Comparison of ENCODE assay signal across 19 mouse cellular contexts in the genomic region with DNA sequence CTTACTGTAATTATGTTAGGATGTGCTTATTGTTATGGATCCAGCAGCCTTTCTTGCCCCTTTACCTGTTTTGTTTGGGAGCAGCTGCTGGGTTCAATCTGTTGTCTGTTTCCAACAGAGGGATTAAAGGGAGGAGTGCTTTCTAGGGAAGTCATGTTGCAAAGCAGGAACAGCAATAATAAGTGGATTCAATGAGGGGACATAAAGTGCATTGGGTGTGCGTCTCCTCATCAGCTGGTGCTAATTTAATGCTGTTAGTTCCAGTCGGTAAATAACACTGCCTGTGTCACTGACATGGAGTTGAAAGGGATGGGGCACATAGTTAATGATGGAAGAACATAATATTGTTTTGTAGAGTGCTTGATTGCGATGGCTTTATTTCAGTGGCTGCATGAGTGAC.
DNase-seq lines count a peak whose midpoint lies in the region; ATAC-seq and TF ChIP-seq lines count a peak whose summit lies in the region.
"Had no signal": no experiment of that assay in that cellular context is flagged by ENCODE, and none has a peak within 500 bp of the region (broad histone marks: within the 10 kb centered on the region; RNA-seq: fewer than 3 reads in every experiment).

No protein-coding gene starts in this region.

- TF ChIP-seq CTCF in midbrain, postnatal 0 days (IDR thresholded peaks at IDR 0.05) = no peak

- H3K4me2 ChIP-seq in midbrain, embryonic 13.5 days (replicated peaks) = no peak overlapping the region
- no peak overlapping the region for H3K4me2 ChIP-seq in midbrain, embryonic 15.5 days
- H3K4me2 ChIP-seq in midbrain, postnatal 0 days (ENCODE audit: low read depth, low read length, poor library complexity, severe bottlenecking) = no peak overlapping the region

- H3K9ac ChIP-seq in midbrain, embryonic 13.5 days (replicated peaks) = no peak overlapping the region
- no peak overlapping the region for H3K9ac ChIP-seq in midbrain, embryonic 15.5 days
- H3K9ac ChIP-seq in midbrain, postnatal 0 days (replicated peaks; ENCODE audit: low read length, poor library complexity, severe bottlenecking) = no peak overlapping the region

- H3K4me1 ChIP-seq in midbrain, embryonic 13.5 days (replicated peaks) = peaks cover 6% of the 10 kb centered on the region; the same call in 1 of the 2 replicates
- H3K4me1 ChIP-seq in midbrain, embryonic 15.5 days = no peaks in the 10 kb centered on the region; the same call in 1 of the 2 replicates
- H3K4me1 ChIP-seq in midbrain, postnatal 0 days (ENCODE audit: insufficient read depth, low read length) = no peaks in the 10 kb centered on the region
- H3K4me1 ChIP-seq: forebrain, embryonic 10.5 days; heart, embryonic 10.5 days had no signal

- H3K27ac ChIP-seq in midbrain, embryonic 13.5 days = no peak overlapping the region
- H3K27ac ChIP-seq in midbrain, embryonic 15.5 days = no peak overlapping the region
- no peak overlapping the region for H3K27ac ChIP-seq in midbrain, postnatal 0 days (ENCODE audit: low read depth, low read length)
- H3K27ac ChIP-seq: forebrain, embryonic 10.5 days; heart, embryonic 10.5 days; layer of hippocampus, adult 2 months had no signal

- H3K27me3 ChIP-seq in midbrain, embryonic 13.5 days = no peaks in the 10 kb centered on the region
- H3K27me3 ChIP-seq in midbrain, embryonic 15.5 days (replicated peaks) = no peaks in the 10 kb centered on the region
- H3K27me3 ChIP-seq in midbrain, postnatal 0 days (ENCODE audit: insufficient read depth, low read length) = no peaks in the 10 kb centered on the region

- no peak overlapping the region for H3K4me3 ChIP-seq in midbrain, embryonic 13.5 days (replicated peaks)
- H3K4me3 ChIP-seq in midbrain, embryonic 15.5 days = no peak overlapping the region
- no peak overlapping the region for H3K4me3 ChIP-seq in midbrain, postnatal 0 days (ENCODE audit: low read depth, low read length)
- H3K4me3 ChIP-seq: forebrain, embryonic 10.5 days; heart, embryonic 10.5 days; layer of hippocampus, adult 2 months had no signal

- no peaks in the 10 kb centered on the region for H3K9me3 ChIP-seq in midbrain, embryonic 13.5 days
- no peaks in the 10 kb centered on the region for H3K9me3 ChIP-seq in midbrain, embryonic 15.5 days
- H3K9me3 ChIP-seq in midbrain, postnatal 0 days (ENCODE audit: low read length) = no peaks in the 10 kb centered on the region
- H3K9me3 ChIP-seq: forebrain, embryonic 10.5 days; heart, embryonic 10.5 days had no signal

- no peaks in the 10 kb centered on the region for H3K36me3 ChIP-seq in midbrain, embryonic 13.5 days
- no peaks in the 10 kb centered on the region for H3K36me3 ChIP-seq in midbrain, embryonic 15.5 days (replicated peaks)
- H3K36me3 ChIP-seq in midbrain, postnatal 0 days (ENCODE audit: insufficient read depth, low read length) = no peaks in the 10 kb centered on the region
- H3K36me3 ChIP-seq: forebrain, embryonic 10.5 days; heart, embryonic 10.5 days had no signal

- 26% methylated on average over 3 of the region's 3 CpGs for WGBS in midbrain, embryonic 13.5 days
- WGBS in midbrain, embryonic 15.5 days = 28% methylated on average over 3 of the region's 3 CpGs
- 29% methylated on average over 3 of the region's 3 CpGs for WGBS in midbrain, postnatal 0 days

- peak; percentile 2 for DNase-seq in embryo, embryonic 10.5 days (ENCODE audit: low spot score)
- no peak for DNase-seq in embryo, embryonic 10 days (ENCODE audit: low spot score)
- DNase-seq in midbrain, postnatal 0 days (ENCODE audit: low spot score) = peak; percentile 19
- DNase-seq in retina, postnatal 1 day = peak; percentile 10
- DNase-seq in spleen, postnatal 4 days (ENCODE audit: low spot score in 2 of 2) = no peak
- DNase-seq: adrenal gland, adult 8-10 months; cerebellum, adult 9-10 months; heart, postnatal 4 days; kidney, adult 2 months; kidney, postnatal 14 days; thymus, postnatal 14 days had no signal

- ATAC-seq in midbrain, embryonic 13.5 days = peak; percentile 87
- ATAC-seq in midbrain, embryonic 15.5 days (replicated peaks) = no peak; the same call in 1 of the 2 replicates
- no peak for ATAC-seq in midbrain, postnatal 0 days (ENCODE audit: low FRiP score)
- ATAC-seq in granulocyte monocyte progenitor cell, adult 5-6 weeks (replicated peaks; ENCODE audit: poor library complexity, severe bottlenecking) = no peak
- ATAC-seq: activated CD4-positive, CD25-positive, alpha-beta regulatory T cell, adult 4 months; lung, postnatal 0 days had no signal

Comparison
In these comparisons a context has a peak if more than half of its experiments do, and no peak if none do; other contexts are left out.
1. DNase-seq: peak in embryo, embryonic 10.5 days (single experiment), midbrain, postnatal 0 days (single experiment) and retina, postnatal 1 day (single experiment); none in embryo, embryonic 10 days (single experiment) and spleen, postnatal 4 days (0 of 2).